Mouse (Mus musculus) forebrain, embryonic 12.5 days (tissue): Measurements from ENCODE around the gene Nes. TPM values are rescaled to one million over a fixed set of nuclear protein-coding genes. Genes with fewer than 3 reads are reported as not detected.
A peak's percentile ranks its signal among the peaks of the same experiment; 100 is the strongest.

Experiments used
- ATAC-seq: fragments of 200-750 bp; cut with Nextera tagmentation; 2 replicates; pipeline ENCODE4 v1.8.0; 2017; ENCODE audit warnings: moderate TSS enrichment; ENCODE audit not compliant: low FRiP score
- H3K27ac ChIP-seq: fragments of 300-500 bp; sonication (generic); 2 replicates; pipeline ENCODE4 v1.5.1; 2016; ENCODE audit warnings: mild to moderate bottlenecking
- H3K27me3 ChIP-seq: fragments of 300-500 bp; sonication (generic); 2 replicates; pipeline ENCODE4 v1.6.1; 2016; ENCODE audit warnings: mild to moderate bottlenecking
- H3K36me3 ChIP-seq: fragments of 300-500 bp; sonication (generic); replicated peaks from 2 replicates; pipeline ENCODE4 v1.6.1; 2016; ENCODE audit warnings: mild to moderate bottlenecking
- H3K4me1 ChIP-seq: fragments of 300-500 bp; sonication (generic); 2 replicates; pipeline ENCODE4 v1.6.1; 2016
- H3K4me2 ChIP-seq: fragments of 300-500 bp; sonication (generic); 2 replicates; pipeline ENCODE4 v1.6.1; 2016; ENCODE audit warnings: mild to moderate bottlenecking, moderate library complexity
- H3K4me3 ChIP-seq: fragments of 300-500 bp; sonication (generic); replicated peaks from 2 replicates; pipeline ENCODE4 v1.5.1; 2016; ENCODE audit warnings: mild to moderate bottlenecking
- H3K9ac ChIP-seq: fragments of 300-500 bp; sonication (generic); 2 replicates; pipeline ENCODE4 v1.6.1; 2016; ENCODE audit warnings: mild to moderate bottlenecking
- H3K9me3 ChIP-seq: fragments of 300-500 bp; sonication (generic); 2 replicates; pipeline ENCODE4 v1.6.1; 2016
- WGBS: fragments of 180-500 bp; shearing (Covaris S2); methylation state at CpG from one replicate; pipeline ENCODE4 v1.1.7; 2016; 5-methylcytosine and 5-hydroxymethylcytosine counted together
- polyA plus RNA-seq: library from polyadenylated mRNA; unstranded; fragments of >200 nt; fragmentation: Nextera tagmentation; extraction: Ambion mirVana; gene quantifications from 2 replicates; pipeline ENCODE4 v1.2.1, GENCODE M21; 2016

Nes gene
- polyA plus RNA-seq, 1 experiment from 2014 or later = 148 TPM

GRCm38 (mm10) chr3:87974381-87974987 lies 3.6 kb downstream of the Nes start:
- Histone ChIP-seq H3K36me3 (peaks cover 43% of the 10 kb centered on the region), H3K9ac (peak overlapping the region; percentile 92), H3K27ac (peak overlapping the region; percentile 94), H3K4me3 (peak overlapping the region; percentile 75), H3K4me1 (peaks cover 73% of the 10 kb centered on the region), H3K27me3 (no peaks in the 10 kb centered on the region), H3K9me3 (no peaks in the 10 kb centered on the region), H3K4me2 (peak overlapping the region; percentile 83)
- 3% methylated on average over 12 of the region's 12 CpGs for WGBS
- ATAC-seq = peak; percentile 82

- Histone ChIP-seq H3K4me2 (no peak overlapping the region), H3K9me3 (no peaks in the 10 kb centered on the region), H3K9ac (no peak overlapping the region), H3K27ac (0 out of 2 replicates have a peak overlapping the region, but pooled peaks have one; percentile 61), H3K27me3 (no peaks in the 10 kb centered on the region), H3K4me3 (no peak overlapping the region), H3K4me1 (peaks cover 80% of the 10 kb centered on the region), H3K36me3 (peaks cover 47% of the 10 kb centered on the region)
- no peak for ATAC-seq
- WGBS = 82% methylated on average over 5 of the region's 5 CpGs
Measured at GRCm38 (mm10) chr3:87979493-87979892, 8.6 kb downstream of the Nes start.

GRCm38 (mm10) chr3:87980085-87980484 lies 9.2 kb downstream of the Nes start:
- Histone ChIP-seq H3K9ac (no peak overlapping the region), H3K27me3 (no peaks in the 10 kb centered on the region), H3K9me3 (no peaks in the 10 kb centered on the region), H3K4me3 (no peak overlapping the region), H3K4me1 (peaks cover 80% of the 10 kb centered on the region), H3K4me2 (no peak overlapping the region), H3K27ac (peak overlapping the region; percentile 56), H3K36me3 (peaks cover 47% of the 10 kb centered on the region)
- WGBS = 67% methylated on average over 3 of the region's 3 CpGs
- ATAC-seq = no peak

- H3K9me3 ChIP-seq = no peaks in the 10 kb centered on the region
- no peak overlapping the region for H3K4me3 ChIP-seq
- H3K27me3 ChIP-seq = no peaks in the 10 kb centered on the region; the same call in 1 of the 2 replicates
- peak overlapping the region; percentile 56 for H3K27ac ChIP-seq
- H3K4me1 ChIP-seq = peaks cover 81% of the 10 kb centered on the region
- WGBS = 63% methylated on average over 5 of the region's 5 CpGs
- ATAC-seq = no peak
- no peak overlapping the region for H3K9ac ChIP-seq
- no peak overlapping the region for H3K4me2 ChIP-seq
- peaks cover 41% of the 10 kb centered on the region for H3K36me3 ChIP-seq
Measured at GRCm38 (mm10) chr3:87980728-87981127, 9.8 kb downstream of the Nes start.

GRCm38 (mm10) chr3:87981214-87981760 lies 10.4 kb downstream of the Nes start:
- WGBS = 83% methylated on average over 6 of the region's 6 CpGs
- no peak overlapping the region for H3K4me2 ChIP-seq
- H3K4me3 ChIP-seq = no peak overlapping the region
- H3K27me3 ChIP-seq = no peaks in the 10 kb centered on the region; the same call in 1 of the 2 replicates
- peaks cover 86% of the 10 kb centered on the region for H3K4me1 ChIP-seq
- no peak for ATAC-seq
- H3K27ac ChIP-seq = peak overlapping the region; percentile 88
- no peak overlapping the region for H3K9ac ChIP-seq
- peaks cover 36% of the 10 kb centered on the region for H3K36me3 ChIP-seq
- H3K9me3 ChIP-seq = no peaks in the 10 kb centered on the region

- Histone ChIP-seq H3K4me3 (no peak overlapping the region), H3K9ac (peak overlapping the region; percentile 50), H3K4me2 (peak overlapping the region; percentile 41; the same call in 1 of the 2 replicates), H3K36me3 (peaks cover 27% of the 10 kb centered on the region), H3K4me1 (peaks cover 92% of the 10 kb centered on the region), H3K27ac (peak overlapping the region; percentile 88), H3K27me3 (no peaks in the 10 kb centered on the region; the same call in 1 of the 2 replicates), H3K9me3 (no peaks in the 10 kb centered on the region)
- ATAC-seq = no peak
- 34% methylated on average over 12 of the region's 12 CpGs for WGBS
Measured at GRCm38 (mm10) chr3:87981894-87982835, 11.3 kb downstream of the Nes start.

GRCm38 (mm10) chr3:87982836-87983601 lies 12.1 kb downstream of the Nes start:
- peak; percentile 16 for ATAC-seq
- H3K4me1 ChIP-seq = peaks cover 93% of the 10 kb centered on the region
- H3K36me3 ChIP-seq = peaks cover 19% of the 10 kb centered on the region
- H3K4me2 ChIP-seq = peak overlapping the region; percentile 41
- peak overlapping the region; percentile 5; the same call in 1 of the 2 replicates for H3K4me3 ChIP-seq
- no peaks in the 10 kb centered on the region; the same call in 1 of the 2 replicates for H3K27me3 ChIP-seq
- WGBS = 3% methylated on average over 13 of the region's 13 CpGs
- no peaks in the 10 kb centered on the region for H3K9me3 ChIP-seq
- H3K27ac ChIP-seq = peak overlapping the region; percentile 88
- H3K9ac ChIP-seq = peak overlapping the region; percentile 50

GRCm38 (mm10) chr3:87983627-87984026 lies 12.7 kb downstream of the Nes start:
- peaks cover 12% of the 10 kb centered on the region for H3K36me3 ChIP-seq
- peaks cover 95% of the 10 kb centered on the region for H3K4me1 ChIP-seq
- peaks cover 3% of the 10 kb centered on the region; the same call in 1 of the 2 replicates for H3K27me3 ChIP-seq
- H3K9ac ChIP-seq = peak overlapping the region; percentile 42
- ATAC-seq = no peak
- H3K4me3 ChIP-seq = no peak overlapping the region
- peak overlapping the region; percentile 41 for H3K4me2 ChIP-seq
- 46% methylated on average over 6 of the region's 6 CpGs for WGBS
- peak overlapping the region; percentile 88 for H3K27ac ChIP-seq
- H3K9me3 ChIP-seq = no peaks in the 10 kb centered on the region

- Histone ChIP-seq H3K36me3 (peaks cover 8% of the 10 kb centered on the region), H3K9ac (no peak overlapping the region), H3K4me3 (no peak overlapping the region), H3K27me3 (peaks cover 8% of the 10 kb centered on the region), H3K4me2 (no peak overlapping the region; the same call in 1 of the 2 replicates), H3K4me1 (peaks cover 91% of the 10 kb centered on the region), H3K27ac (peak overlapping the region; percentile 88; the same call in 1 of the 2 replicates), H3K9me3 (no peaks in the 10 kb centered on the region)
- no peak for ATAC-seq
- 52% methylated on average over 3 of the region's 3 CpGs for WGBS
Measured at GRCm38 (mm10) chr3:87984094-87984493, 13.2 kb downstream of the Nes start.

GRCm38 (mm10) chr3:87985505-87986320 lies 14.8 kb downstream of the Nes start:
- peaks cover 75% of the 10 kb centered on the region for H3K4me1 ChIP-seq
- no peak for ATAC-seq
- H3K36me3 ChIP-seq = no peaks in the 10 kb centered on the region
- 34% methylated on average over 12 of the region's 12 CpGs for whole genome bisulfite sequencing
- no peaks in the 10 kb centered on the region for H3K9me3 ChIP-seq
- H3K9ac ChIP-seq = peak overlapping the region; percentile 25; the same call in 1 of the 2 replicates
- H3K4me3 ChIP-seq = no peak overlapping the region
- H3K27me3 ChIP-seq = peaks cover 24% of the 10 kb centered on the region
- peak overlapping the region; percentile 10 for H3K4me2 ChIP-seq
- H3K27ac ChIP-seq = peak overlapping the region; percentile 66

GRCm38 (mm10) chr3:87986868-87987267 lies 16.0 kb downstream of the Nes start:
- Histone ChIP-seq H3K27ac (peak overlapping the region; percentile 80), H3K4me1 (peaks cover 63% of the 10 kb centered on the region), H3K36me3 (no peaks in the 10 kb centered on the region), H3K9ac (peak overlapping the region; percentile 56; the same call in 1 of the 2 replicates), H3K27me3 (peaks cover 34% of the 10 kb centered on the region), H3K4me2 (peak overlapping the region; percentile 77), H3K9me3 (no peaks in the 10 kb centered on the region), H3K4me3 (peak overlapping the region; percentile 39)
- ATAC-seq = peak; percentile 80
- 0% methylated on average over 17 of the region's 17 CpGs for WGBS
